Mouse (Mus musculus) kidney, postnatal 36 days (tissue): Measurements from ENCODE around the gene Klre1.

Source experiments
- DNase-seq, 2 experiments: peaks; one replicate each; pipeline ENCODE4 v3.0.0; 2021 to 2022; ENCODE audit warnings: mixed read lengths in 2 of 2

Klre1 gene

DNA sequence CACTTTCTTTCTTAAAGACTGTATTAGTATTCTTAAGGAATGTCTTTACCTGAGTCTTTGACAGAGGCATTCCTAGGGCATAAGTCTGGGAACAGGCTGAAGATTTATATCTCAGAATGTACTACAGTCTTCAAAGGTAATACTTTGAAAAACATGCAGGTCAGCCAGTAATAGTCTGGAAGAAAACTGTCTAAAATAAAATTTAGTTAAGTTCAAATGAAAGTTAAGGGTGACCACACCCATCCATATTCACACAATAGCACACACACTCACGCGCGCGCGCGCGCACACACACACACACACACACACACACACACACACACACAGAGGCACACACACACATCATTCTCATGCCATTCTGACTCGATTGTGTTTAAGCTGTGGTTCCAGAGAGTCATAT is at the start of gene Klre1:
Klre1 (plus strand) TSS at position 301 of the 400 bp plus-strand sequence.
- no peak for DNase-seq

DNA sequence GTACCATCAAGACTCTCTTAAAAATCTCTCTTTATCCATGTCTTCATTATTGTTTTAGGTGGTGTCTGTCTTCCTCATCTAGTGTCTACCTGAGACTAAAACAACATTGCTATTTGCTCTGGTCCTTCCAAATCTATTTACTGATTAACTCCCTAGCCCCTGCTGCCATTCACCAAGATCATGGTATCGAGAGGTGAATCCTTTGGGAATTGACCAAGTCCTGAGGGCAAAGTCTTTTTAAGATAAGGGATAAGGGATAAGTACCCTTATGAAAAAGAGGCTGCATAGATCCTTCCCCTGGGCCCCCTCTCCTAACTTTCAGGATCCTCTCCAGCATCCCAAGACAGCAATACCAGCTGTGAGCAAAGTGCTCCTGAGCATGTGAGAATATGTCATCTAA is 48.1 kb upstream of the Klre1 start:
- no peak for DNase-seq

DNA sequence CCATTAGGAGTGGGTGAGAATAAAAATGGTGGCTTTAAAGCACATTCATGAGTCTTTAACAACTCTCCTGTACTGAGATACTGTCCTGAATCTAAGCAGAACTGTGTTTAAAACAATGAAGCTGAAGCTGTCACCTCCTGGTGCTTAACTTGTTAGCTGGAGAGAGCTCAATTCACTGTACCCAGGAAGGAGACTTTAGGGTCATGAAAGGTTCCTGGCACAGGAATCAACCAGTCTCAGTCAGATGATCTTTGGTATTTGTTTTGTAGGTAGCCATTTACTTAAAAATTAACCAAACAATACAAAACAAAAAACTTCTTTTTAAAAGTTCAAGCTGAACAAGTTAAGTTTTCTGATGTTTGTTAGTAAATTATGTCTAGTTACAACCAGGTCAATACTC is 47.4 kb upstream of the Klre1 start:
- peak in 1 of 2 experiments; percentile 85 for DNase-seq

DNA sequence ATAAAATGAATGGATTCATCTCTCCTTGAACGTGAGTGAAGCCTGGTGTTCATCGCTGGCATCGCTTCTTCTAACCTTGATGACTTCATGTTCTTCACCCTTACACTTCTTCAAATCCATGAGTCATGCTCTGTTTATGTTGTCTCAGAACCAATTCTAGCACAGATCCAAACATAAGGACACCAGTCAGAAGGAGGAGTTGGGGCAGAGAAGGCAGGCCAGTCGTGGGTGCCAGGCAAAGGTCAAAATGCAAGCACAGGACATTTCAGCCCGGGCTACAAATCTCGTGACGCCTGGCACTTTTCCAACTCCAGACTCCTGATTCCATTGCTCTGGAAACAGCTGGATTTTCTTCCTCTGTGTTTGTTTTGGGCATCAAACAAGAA is 45.2 kb upstream of the Klre1 start:
- peak; percentile 97 to 98 for DNase-seq

DNA sequence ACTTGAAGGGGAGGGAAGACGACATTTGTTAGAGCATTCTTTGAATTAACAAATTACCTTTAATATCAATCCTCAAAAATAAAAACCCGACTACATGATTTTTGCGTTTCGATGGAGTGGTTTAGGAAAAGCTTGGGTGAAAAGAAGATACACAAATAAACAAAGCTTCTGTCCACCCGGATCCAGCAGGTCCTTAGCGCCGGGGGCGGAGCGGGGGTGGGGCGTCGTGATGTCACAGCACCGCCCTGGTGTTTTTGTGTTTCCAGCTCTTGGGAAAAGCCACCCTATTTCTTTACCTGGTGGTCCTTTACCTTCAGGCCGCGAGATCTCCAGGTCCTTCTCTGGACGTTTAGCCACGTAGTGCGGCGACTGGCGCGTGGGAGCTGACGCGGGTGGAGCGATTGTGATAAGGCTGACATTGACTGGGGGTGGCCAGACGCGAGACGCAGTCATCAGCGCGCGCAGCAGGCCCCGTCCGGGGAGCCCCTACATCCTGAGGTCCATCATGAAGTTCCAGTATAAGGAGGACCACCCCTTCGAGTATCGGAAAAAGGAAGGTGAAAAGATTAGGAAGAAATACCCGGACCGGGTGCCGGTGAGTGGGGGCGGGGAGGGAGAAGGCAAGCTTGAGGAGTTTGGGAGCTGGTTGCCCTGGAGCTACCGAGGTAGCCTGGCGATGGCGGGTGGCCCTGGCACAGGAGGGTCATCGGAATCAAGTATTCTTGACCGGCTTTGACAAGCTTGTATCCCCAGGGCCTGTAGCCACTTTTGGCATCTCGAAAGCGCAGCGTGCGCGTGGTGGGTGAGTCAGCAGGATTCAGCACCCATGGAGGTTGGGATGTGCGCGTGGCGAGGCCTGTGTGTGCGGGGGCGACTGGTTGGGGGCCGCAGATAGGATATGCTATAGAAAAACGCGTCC is 44.5 kb upstream of the Klre1 start, which contains the start of gene Gabarapl1:
Gabarapl1 (plus strand) TSS at position 219 of the 919 bp plus-strand sequence.
- DNase-seq, result peak; percentile 95 to 96

DNA sequence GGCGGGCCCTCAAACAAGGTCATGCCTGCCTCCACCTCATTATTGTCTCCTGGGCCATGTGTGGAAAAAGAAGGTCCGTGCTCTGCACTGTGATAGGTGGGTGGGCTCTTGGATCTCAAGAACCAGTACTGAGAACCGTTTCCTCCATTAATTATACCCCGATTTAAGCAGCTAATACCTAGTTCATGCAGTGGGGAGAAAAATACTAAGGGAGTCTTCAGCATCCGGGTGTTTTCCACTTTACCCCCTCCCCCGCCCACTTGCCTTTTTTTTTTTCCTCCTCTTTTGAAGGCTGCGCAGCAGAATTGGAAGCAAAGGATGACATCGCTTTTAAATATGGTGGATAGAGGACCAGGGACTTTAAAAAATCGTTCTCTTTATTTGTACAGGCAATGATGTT is 43.6 kb upstream of the Klre1 start:
- DNase-seq, result no peak

DNA sequence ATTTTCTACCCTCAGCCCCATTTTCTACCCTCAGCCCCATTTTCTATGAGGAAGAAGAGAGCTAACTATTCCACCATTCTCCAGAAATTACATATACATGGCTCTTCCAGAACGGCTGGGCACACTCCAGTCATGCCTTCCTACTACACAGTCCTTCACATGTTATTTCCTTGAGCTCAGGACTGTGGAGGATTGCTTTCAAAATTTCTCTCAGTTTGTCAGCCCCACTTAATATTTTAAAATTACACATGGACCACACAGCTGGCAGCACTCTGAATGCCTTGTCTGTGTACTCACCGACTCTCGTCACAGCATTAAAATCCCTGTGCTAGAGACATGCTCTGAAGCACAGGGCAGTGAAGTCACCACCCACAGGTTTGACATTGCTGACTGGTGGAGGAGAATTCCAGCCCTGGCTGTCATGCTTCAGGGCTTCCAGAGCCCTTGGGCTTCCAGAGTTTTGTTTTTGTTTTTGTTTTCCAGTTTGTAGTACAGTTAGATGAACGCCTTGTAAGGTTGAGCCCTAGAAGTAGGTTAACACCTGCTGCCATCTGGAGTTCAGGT is 43.0 kb upstream of the Klre1 start:
- DNase-seq, result peak; percentile 68 to 77

DNA sequence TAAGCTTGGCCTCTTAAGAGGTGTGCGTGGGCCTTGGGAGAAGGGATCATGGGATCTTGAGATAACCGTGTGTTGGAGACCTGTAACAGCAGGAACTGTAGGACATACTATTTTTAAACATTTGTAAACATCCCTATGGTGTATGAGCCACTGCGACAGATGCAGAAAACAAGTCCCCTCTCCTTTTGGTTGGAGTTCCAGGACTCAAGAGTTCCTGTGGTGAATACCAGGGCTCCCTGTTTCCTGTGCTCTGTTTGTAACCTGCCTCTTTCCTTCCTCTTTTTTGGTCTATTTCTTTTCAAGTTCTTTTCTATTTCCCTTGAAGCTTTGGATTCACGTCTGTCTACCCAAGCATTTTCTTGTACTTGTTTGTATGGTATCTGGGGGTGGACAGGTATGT is 42.0 kb upstream of the Klre1 start:
- DNase-seq, result no peak

DNA sequence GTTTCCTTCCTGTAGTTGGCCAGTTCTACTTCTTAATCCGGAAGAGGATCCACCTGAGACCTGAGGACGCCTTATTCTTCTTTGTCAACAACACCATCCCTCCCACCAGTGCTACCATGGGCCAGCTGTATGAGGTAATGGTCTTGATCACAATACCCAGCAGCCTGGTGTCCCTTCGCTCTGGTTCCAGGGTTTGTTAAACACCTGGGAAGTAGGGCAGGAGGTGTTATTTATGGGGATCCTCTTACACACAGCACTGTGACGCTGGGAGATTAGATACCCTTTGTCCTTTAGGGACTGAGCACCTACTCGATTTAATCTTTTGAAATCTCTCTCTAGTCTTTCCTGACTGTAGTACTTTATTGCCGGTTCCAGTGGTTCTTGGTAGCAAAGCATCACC is 39.1 kb upstream of the Klre1 start:
- DNase-seq, result no peak

DNA sequence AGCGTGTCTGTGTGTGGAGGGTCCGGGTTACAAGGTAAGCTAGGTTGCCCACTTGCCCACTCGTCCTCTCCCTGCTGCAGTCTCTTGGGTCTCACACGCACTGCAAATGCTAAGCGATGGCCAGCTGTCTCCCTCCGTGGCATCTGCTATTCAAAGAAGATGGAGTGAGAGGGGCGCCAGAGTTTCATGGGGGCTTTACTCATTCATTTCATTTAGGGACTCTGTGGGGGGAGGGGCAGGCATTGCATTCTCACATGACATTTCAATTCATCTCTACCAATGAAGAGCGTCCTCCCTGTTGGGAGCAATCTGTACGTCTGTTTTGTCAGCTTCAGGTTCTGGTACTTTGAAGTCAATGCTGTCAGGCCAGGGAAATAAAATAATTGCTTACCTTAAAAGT is 35.8 kb upstream of the Klre1 start:
- peak in 1 of 2 experiments; percentile 52 for DNase-seq

DNA sequence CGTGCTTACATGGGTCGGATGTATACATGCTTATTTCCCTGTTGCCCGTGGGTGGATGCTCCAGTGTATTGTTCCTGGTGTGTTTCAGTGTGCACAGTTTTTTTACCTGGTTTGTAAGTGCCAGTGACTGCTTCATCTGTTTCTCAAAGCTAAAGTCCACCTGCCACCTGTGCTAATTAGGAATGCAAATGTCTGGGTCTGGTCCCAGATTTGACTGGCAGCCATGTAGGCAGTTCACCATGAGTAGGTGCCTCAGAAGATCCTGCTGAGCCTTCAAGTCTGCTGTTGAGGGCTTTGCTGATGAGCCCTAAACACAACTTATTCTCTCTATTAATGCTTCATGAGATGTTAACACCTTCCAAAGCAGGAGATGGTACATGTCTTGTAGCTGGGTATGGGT is 35.2 kb upstream of the Klre1 start:
- DNase-seq, result no peak

DNA sequence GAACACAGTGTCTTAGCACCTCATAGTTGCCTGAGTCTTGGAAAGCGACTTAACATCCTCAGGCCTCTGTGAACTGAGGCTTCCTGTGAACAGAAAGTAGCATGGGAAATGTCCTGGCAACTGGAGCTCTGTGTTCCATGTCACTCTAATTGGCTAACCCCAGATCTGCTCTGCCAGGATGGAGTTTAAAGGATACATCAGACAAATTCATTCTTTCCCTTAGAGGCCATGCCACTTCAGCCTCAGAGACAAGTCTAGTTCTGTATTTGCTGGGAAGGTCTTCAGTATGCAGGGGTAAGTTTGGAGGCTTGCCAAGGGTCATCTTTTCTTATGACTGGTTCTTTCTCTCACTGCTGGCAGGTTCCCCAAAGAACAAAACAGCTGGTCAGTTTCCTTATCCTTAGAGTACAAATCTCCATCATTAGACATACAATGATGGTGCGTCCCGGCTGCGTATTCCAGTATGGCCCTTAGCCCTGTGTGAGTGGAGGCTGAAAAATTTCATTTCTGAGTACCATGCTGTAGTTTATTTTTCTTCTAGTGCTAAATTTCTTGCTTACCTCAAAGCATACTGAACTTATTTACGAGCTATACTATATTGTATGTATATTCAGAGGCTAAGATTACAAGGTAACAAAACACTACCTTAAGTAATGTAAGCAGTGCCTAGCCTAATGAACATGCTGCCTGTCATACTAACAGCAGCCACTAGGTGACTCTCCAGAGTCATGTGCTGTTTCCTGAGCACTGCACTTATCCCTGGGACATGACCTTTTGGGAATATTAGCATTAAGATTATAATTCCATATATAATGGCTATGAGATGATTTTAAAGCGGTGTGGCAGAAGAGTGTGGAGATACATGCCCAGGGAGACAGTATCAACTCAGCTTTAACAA is 33.7 kb upstream of the Klre1 start:
- peak; percentile 81 to 90 for DNase-seq

DNA sequence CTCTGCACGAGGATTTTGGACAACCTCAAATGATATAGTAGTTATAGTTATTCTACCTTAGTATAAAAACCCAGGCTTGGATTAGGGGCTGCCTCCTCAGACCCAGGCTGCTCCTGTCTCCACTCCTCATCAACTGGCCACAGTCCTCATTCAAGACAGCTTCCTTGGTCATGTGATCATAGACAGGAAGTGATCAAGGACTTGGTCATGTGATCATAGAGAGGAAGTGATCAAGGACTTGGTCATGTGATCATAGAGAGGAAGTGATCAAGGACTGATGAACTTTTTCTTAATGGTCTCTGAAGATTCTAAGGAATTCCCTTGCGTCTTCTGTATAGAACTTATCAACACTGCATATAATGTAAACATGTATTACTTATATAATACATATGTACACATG is 30.4 kb upstream of the Klre1 start:
- DNase-seq, result no peak

DNA sequence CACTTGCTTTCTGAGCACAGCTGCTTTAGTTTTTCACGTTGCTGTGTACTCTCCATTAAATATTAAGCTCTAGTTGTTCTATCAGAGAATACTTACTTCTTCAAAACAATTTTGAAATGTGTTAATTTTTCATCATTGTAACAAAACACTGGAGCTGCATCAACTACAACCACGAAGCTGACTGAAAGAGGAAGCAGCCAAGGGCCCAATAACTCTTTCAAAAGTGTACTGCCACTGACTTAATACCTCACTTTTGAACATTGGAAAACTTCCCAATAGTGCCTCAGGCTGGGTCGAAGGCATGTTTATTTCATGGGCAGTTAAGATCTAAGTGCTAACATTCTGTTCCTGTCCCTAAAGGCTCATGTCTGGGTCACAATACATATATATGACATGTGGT is 29.7 kb upstream of the Klre1 start:
- no peak for DNase-seq

DNA sequence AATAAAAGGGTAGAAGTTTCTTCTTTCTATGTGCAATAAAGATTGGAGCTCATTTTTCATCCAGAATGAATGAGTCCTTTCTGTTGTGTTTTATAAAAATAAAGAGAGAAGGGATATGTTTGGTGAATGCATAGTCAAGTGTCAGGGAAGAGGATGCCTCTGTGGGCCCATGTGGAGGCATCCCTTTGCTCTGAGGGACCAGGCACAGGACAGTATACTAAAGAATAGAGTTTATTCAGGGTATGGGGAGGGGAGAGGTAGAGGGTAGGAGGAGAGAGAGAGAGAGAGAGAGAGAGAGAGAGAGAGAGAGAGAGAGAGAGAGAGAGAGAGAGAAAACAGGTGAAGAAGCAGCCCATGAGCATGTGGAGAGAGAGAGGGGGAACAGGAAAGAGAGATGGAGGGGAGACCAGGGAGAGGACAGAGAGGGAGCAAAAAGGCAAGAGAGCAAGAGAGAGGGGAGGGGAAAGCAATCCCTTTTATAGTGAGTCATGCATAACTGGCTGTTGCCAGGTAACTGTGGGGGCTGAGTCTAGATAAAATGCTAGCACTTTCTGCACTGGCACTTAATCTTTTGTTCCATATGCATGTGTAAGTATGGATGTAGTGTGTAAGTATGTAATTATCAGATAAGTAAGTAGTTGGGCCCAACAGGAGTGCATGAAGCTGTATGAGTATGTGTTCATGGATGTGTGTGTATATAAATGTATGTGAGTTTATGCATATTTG is 20.2 kb upstream of the Klre1 start:
- DNase-seq, result no peak

DNA sequence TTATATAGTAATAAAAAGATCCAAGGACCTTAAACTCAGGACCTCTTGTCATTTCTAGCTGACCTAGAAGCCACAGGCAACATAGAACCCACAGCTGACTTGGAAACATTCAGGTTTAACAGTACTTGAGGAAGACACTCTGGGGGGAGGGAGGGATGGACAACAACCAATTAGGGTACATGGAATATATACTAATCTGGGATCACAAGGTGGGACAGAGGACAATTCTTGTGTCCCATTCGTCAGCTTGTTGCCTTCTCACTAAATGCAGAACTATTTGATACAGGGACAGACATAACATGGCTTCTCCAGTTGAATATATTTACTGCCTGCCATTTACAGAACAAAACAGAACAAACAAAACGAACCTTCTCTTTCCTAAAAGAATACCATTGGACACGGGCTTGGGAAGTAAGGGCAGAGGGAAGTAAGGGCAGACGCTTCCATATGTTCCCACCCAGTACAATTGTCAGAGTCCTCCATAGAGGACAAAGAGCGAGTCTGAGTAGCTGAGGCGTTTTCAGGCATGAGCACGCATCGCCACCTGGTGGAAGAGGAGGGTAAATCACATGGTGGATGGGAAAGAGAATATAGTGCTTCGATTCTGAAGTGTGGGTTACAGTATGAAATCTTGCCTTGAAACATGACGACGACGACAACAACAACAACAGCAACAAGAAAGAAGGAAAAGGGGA is 18.6 kb upstream of the Klre1 start:
- DNase-seq, result peak; percentile 71 to 87

DNA sequence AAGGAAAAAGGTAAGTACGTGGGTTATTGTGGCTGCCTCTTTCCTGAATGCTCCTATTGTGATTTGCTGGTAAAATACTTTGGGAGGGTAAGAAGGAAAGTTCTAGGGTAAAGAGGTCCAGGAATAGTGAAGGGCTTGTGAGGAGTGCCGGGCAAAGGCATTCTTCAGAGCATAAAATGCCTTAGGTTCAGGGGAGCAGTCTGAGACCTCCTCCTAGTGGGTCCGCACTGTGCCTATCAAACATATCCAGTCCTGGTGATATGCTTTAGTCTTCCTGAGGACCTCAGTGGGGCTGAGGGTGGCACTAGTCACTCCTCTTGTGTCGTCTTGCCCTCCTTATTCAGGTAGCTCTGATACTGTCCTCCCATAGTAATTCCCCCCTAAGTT is 18.1 kb upstream of the Klre1 start:
- DNase-seq, result no peak

DNA sequence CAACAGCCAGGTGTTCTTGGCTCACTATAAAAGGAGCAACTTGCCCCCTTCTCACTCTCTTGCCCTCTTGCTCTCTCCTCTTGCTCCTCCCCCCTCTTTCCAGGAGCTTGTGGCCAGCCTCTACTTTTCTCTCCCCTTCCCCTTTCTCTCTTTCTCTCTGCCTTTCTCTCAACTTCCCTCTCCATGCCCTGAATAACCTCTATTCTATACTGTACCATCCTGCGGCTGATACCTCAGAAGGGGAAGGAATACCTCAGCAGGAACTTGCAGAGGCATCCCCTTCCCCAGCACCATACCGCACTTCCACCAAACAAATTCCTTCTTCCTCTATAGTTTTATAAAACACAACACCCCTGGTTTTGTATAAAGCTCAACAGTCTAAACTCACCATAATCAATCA is 12.4 kb upstream of the Klre1 start:
- no peak for DNase-seq

DNA sequence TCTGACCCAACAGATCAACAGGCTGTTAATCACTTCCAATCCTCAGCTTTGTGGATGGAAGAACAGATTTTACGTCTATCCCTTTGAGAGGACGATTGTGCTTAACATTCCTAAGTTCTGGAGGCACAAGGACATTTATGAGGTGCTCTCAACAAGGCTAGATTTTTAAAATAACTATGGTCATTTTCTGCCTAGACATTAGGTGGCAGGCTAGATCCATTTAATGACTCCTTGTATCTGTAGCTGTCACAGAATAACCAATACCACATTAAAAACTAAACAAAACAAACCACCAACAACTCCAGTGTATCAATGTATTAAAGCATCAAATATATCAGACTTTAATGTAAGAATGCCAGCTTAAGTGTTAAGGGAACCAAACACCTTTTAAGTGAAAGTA is 2.4 kb upstream of the Klre1 start:
- no peak for DNase-seq

DNA sequence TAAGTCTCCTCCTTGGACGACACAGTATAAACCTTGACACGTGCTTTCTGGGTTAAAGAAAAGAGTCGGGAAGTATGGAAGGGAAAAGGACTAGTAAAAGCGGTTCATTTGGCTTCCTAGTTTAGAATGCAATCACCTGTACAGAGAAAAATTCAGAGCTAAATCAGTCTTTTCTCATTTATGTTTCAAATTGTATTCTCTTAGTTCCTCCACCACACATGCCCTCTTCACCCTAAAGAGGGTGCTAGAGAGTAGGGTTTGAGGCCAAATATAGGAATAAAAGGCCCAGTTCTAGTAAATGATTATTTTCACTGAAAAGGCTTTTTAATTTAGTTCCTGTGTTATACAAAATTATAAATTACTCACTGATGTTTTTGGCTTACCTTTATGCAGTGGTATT is 3.6 kb downstream of the Klre1 start:
- DNase-seq, result peak in 1 of 2 experiments; percentile 14

DNA sequence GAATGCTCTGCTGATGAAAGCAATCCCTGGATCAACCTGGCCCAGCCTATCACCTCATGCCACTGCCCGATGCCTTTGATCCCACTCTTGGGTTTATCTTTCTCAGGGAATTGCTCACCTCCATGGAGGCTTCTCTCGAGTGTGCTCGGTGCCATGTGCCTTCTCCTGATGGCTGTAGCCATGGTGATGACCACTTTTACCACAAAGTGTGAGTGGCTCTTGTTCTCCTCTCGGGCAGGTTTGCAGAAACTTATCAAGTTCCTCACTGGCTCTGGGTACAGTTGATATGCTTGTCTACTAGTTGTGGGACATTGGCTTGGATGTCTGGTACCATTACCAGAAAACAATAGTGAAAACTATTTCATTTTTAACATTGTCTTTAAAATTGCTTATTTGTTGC is 4.2 kb downstream of the Klre1 start:
- DNase-seq, result no peak

DNA sequence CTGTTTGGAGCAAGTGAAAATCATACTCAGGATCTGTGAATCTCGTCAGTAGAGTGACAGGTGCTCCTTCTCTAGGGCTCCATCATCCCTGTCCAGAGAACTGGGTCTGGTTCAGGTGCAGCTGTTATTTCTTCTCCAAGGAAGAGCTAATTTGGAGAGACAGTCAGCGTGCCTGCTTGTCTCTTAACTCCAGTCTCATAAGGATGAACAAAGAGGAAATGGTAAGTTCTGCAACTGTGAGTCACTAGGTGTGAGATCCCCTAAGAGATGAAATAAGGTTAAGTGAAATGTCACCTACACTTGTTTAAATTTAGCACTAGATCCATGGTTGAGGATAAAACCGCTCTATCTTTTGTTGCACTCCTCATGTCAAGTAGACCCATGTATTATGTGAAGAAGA is 5.3 kb downstream of the Klre1 start:
- no peak for DNase-seq
